Mouse (Mus musculus) bone marrow macrophage, adult 2 months (primary cell): ENCODE results near the gene Itga8.

Source experiments
- CTCF ChIP-seq: IDR thresholded peaks from 2 replicates; pipeline ENCODE4 v1.5.1; 2012; ENCODE audit warnings: low read depth, mild to moderate bottlenecking, low read length, moderate library complexity
- POLR2A ChIP-seq: IDR thresholded peaks from 2 replicates; pipeline ENCODE4 v1.6.1; 2012; ENCODE audit warnings: mild to moderate bottlenecking, low read depth, low read length, borderline replicate concordance

DNA sequence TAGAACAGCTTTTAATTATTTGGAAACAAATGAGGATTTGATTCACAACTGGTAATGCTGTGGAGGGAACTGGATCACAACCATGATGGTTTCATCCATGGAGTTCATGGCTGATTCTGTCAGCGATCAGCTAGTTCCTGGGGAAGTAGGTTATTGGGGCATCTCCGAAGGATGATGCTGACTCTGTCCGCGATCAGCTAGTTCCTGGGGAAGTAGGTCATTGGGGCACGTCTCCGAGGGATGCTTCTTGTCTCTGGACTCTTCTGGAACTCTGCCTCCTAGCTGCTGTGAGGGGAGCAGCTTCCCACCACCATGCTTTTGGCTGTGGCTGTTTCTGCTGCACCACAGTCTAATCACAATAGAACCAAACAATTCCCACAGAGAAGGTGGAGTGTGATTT lies 12.3 kb upstream of the Itga8 start:
- TF ChIP-seq CTCF (no peak), POLR2A (no peak)
